8 mouse cellular contexts compared by ENCODE assay signal in the genomic region with DNA sequence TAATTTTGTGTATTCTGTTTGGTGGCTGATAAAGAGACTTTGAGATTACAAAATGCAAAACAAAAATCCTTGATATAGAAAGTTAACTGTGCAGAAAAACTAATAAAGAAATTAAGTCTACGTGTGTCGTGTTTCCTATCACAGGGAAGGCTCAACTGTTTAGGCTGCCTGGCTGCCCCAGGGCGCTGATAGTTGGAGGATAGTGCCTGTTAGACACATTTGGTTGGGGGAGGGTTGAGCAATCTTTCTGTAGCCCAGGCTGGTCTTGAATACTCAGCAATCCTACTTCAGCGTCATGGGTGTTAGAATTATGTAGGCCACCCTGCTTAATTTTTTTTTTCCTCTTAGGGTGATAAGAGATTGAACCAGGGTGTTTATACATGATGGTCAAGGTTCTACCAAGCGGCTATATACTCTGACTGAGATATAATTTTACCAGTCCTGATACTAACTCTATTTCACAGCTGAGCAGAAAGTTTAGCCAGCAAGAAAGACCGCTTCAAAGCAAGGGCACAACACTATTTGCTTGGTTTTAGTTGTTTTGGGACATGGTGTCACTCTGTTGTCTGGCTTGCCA. TPM values are rescaled to one million over a fixed set of nuclear protein-coding genes. Genes with fewer than 3 reads are reported as not detected.
A peak's percentile ranks its signal among the peaks of the same experiment; 100 is the strongest.
DNase-seq lines count a peak whose midpoint lies in the region; ATAC-seq and TF ChIP-seq lines count a peak whose summit lies in the region.

No protein-coding gene starts in this region.

- H3K79me3 ChIP-seq in C2C12 (ENCODE audit: low read depth) = no peaks in the 10 kb centered on the region

- no peak for TF ChIP-seq CTCF in gastrocnemius, adult 2 months (IDR thresholded peaks at IDR 0.05)
- no peak for TF ChIP-seq CTCF in C2C12 (IDR thresholded peaks at IDR 0.05; ENCODE audit: control insufficient read depth, insufficient read depth, insufficient read length)
- no peak for TF ChIP-seq CTCF in forebrain, postnatal 0 days (IDR thresholded peaks at IDR 0.05; ENCODE audit: low read depth)

- 0 out of 2 replicates have a peak overlapping the region, but pooled peaks have one; percentile 75 for H3K9ac ChIP-seq in forebrain, postnatal 0 days
- H3K9ac ChIP-seq in liver, embryonic 13.5 days = peak overlapping the region; percentile 91

- H3K4me2 ChIP-seq in forebrain, postnatal 0 days (ENCODE audit: low read depth) = peak overlapping the region; percentile 96
- H3K4me2 ChIP-seq in liver, embryonic 13.5 days = peak overlapping the region; percentile 96

- H3K27me3 ChIP-seq in C2C12 (ENCODE audit: control insufficient read depth, insufficient read depth, insufficient read length) = no peaks in the 10 kb centered on the region
- no peaks in the 10 kb centered on the region for H3K27me3 ChIP-seq in forebrain, postnatal 0 days (ENCODE audit: insufficient read depth, low read length)
- H3K27me3 ChIP-seq in liver, embryonic 13.5 days = no peaks in the 10 kb centered on the region

- H3ac ChIP-seq in C2C12 (ENCODE audit: control insufficient read depth, insufficient read length, low read depth) = peak overlapping the region; percentile 97

- peaks cover 15% of the 10 kb centered on the region for H3K79me2 ChIP-seq in C2C12 (ENCODE audit: control insufficient read depth, insufficient read depth)

- H3K4me3 ChIP-seq in gastrocnemius, adult 2 months = peak overlapping the region; percentile 97
- no peak overlapping the region for H3K4me3 ChIP-seq in C2C12 (ENCODE audit: insufficient read depth, poor library complexity, severe bottlenecking)
- H3K4me3 ChIP-seq in forebrain, postnatal 0 days (ENCODE audit: low read depth, low read length) = no peak overlapping the region
- H3K4me3 ChIP-seq in liver, embryonic 13.5 days (replicated peaks) = peak overlapping the region; percentile 93

- no peaks in the 10 kb centered on the region for H3K9me3 ChIP-seq in forebrain, postnatal 0 days (ENCODE audit: low read length)
- no peaks in the 10 kb centered on the region for H3K9me3 ChIP-seq in liver, embryonic 13.5 days (replicated peaks)

- H3K4me1 ChIP-seq in forebrain, postnatal 0 days (ENCODE audit: insufficient read depth) = peaks cover 9% of the 10 kb centered on the region
- peaks cover 61% of the 10 kb centered on the region for H3K4me1 ChIP-seq in liver, embryonic 13.5 days (replicated peaks)

- H3K27ac ChIP-seq in gastrocnemius, adult 2 months = peak overlapping the region; percentile 82
- H3K27ac ChIP-seq in forebrain, postnatal 0 days (ENCODE audit: low read depth, low read length) = no peak overlapping the region
- H3K27ac ChIP-seq in liver, embryonic 13.5 days = peak overlapping the region; percentile 83

- 88% methylated on average over 6 of the region's 6 CpGs for WGBS in forebrain, postnatal 0 days
- 35% methylated on average over 6 of the region's 6 CpGs for whole genome bisulfite sequencing in liver, embryonic 13.5 days (ENCODE audit: insufficient replicate concordance)

- ATAC-seq in forebrain, postnatal 0 days = no peak
- no peak for ATAC-seq in liver, embryonic 13.5 days (ENCODE audit: low read depth)

- intact Hi-C loops in gastrocnemius, adult 2 months (cut with DNase I) = no loop called here

- H3K36me3 ChIP-seq in C2C12 (ENCODE audit: control insufficient read depth, insufficient read depth) = peaks cover 34% of the 10 kb centered on the region
- peaks cover 65% of the 10 kb centered on the region for H3K36me3 ChIP-seq in forebrain, postnatal 0 days (ENCODE audit: insufficient read depth)
- peaks cover 24% of the 10 kb centered on the region for H3K36me3 ChIP-seq in liver, embryonic 13.5 days

- no peak for DNase-seq in gastrocnemius, adult 2 months
- DNase-seq in gastrocnemius, postnatal 25 days = no peak
- DNase-seq in forebrain, postnatal 0 days = no peak
- no peak for DNase-seq in liver, embryonic 13.5 days
- DNase-seq in urinary bladder, postnatal 4 days (ENCODE audit: low spot score in 2 of 2) = no peak
- DNase-seq in cerebellum, adult 8-10 months = no peak
- no peak for DNase-seq in frontal cortex, postnatal 25 days (ENCODE audit: low spot score in 2 of 2)

TF ChIP-seq in C2C12, 6 proteins besides CTCF, POLR2A, EP300 and RAD21:
- no peak for TF ChIP-seq USF1 (IDR thresholded peaks at IDR 0.05; ENCODE audit: low read depth)
- no peak for TF ChIP-seq MAX (IDR thresholded peaks at IDR 0.05)
- no peak for TF ChIP-seq MYOD1 (IDR thresholded peaks at IDR 0.05; ENCODE audit: control insufficient read depth, insufficient read length, low read depth)
- no peak for TF ChIP-seq MYOG (IDR thresholded peaks at IDR 0.05; ENCODE audit: control insufficient read depth, extremely low read depth, insufficient read length)
- no peak for TF ChIP-seq CEBPB (IDR thresholded peaks at IDR 0.05; ENCODE audit: low read depth)
- TF ChIP-seq FOSL1 (IDR thresholded peaks at IDR 0.05; ENCODE audit: insufficient read depth, low read length, poor library complexity, severe bottlenecking) = no peak
TF ChIP-seq in C2C12: peak in this region for 0.

RNA-seq across cellular contexts. Expression of gene Setd6, which starts 0.8 kb away (rescaled TPM):
- 10 to 100 TPM; 10.7 to 13.3 TPM for total RNA-seq in gastrocnemius, adult 2 months (2021)
- total RNA-seq in gastrocnemius, postnatal 25 days (2021) = 10 to 100 TPM in 1 of 2 experiments, 1 to 10 TPM in 1; 9.5 to 10.4 TPM
- 12.6 TPM for polyA plus RNA-seq in C2C12 (2012; fragmentation: generic; extraction: Trizol)
- total RNA-seq in forebrain, postnatal 0 days (2014; rRNA removed) = 24.9 and 29.8 TPM in 2 replicates
- 37.1 and 40.0 TPM in 2 replicates for polyA plus RNA-seq in forebrain, postnatal 0 days (2015; fragmentation: Nextera tagmentation; extraction: Ambion mirVana)
- 22.8 and 23.1 TPM in 2 replicates for polyA plus RNA-seq in liver, embryonic 13.5 days (2015; fragmentation: Nextera tagmentation; extraction: Ambion mirVana)

RNA-seq across cellular contexts. Expression of gene Ndrg4, which starts 38.1 kb away (rescaled TPM):
- total RNA-seq in gastrocnemius, adult 2 months (2021) = 1 to 10 TPM; 2.4 to 4.0 TPM
- 1 to 10 TPM; 4.6 to 5.9 TPM for total RNA-seq in gastrocnemius, postnatal 25 days (2021)
- 43.3 TPM for polyA plus RNA-seq in C2C12 (2012; fragmentation: generic; extraction: Trizol)
- total RNA-seq in forebrain, postnatal 0 days (2014; rRNA removed) = 549 and 619 TPM in 2 replicates
- polyA plus RNA-seq in forebrain, postnatal 0 days (2015; fragmentation: Nextera tagmentation; extraction: Ambion mirVana) = 428 and 484 TPM in 2 replicates
- polyA plus RNA-seq in liver, embryonic 13.5 days (2015; fragmentation: Nextera tagmentation; extraction: Ambion mirVana) = 1.6 and 1.7 TPM in 2 replicates

Comparison
In these comparisons a context has a peak if more than half of its experiments do, and no peak if none do; other contexts are left out.
1. H3K4me3 ChIP-seq: peak in gastrocnemius, adult 2 months (single experiment) and liver, embryonic 13.5 days (single experiment); none in C2C12 (single experiment) and forebrain, postnatal 0 days (single experiment).
2. RNA of gene Ndrg4, which starts 38.1 kb away (total RNA-seq): 549 to 619 TPM in forebrain, postnatal 0 days; 4.6 to 5.9 TPM in gastrocnemius, postnatal 25 days and 2.4 to 4.0 TPM in gastrocnemius, adult 2 months; every median in the first group is over 10 times any median in the second.